Mouse (Mus musculus) v-Abl transformed pro-B cells (cell line): ENCODE data around the gene Tulp2.

Source experiments
- in situ Hi-C, 2 experiments: fragments of 400-800 bp; cut with MboI; formaldehyde crosslinking; loops; one replicate each; pipeline ENCODE4 v1.15.1; 2025; ENCODE audit not compliant: unreplicated experiment in 2 of 2

Gene Tulp2

DNA sequence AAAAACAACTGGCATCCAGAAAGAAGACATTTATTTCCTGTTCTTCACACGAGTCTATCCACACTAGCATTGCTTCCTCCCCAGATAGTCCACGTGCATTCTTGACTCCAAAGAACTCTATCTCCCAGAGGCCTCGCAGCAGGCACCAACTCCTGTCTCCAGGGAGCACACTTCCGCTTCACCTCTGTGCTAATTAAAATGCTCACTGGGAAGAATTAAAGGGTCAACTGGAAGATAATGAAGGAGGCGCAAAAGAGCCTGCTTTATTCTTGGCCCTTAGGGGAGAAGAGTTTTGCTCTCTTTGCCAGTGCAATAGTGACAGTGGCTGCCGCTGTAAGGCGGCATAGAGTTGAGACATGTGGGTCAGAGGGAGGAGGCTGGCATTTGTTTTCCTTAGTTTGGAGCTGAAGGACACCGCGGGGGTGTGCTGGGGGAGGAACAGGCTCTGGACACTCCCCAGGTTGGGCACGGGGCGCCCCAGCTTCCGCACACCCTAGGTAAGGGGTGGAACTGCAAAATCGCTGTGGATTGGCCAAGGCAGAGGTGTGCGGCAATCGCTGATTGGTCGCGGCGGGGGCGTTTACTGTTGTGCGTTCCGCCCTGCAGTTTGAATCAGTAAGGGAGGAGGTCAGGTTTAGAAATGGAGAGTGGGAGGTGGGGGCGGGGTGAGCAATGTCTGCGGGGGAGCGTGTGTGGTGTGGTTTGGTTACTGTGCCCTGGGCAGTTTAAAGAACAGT is 86.3 kb downstream of the Tulp2 start:
- in situ Hi-C loops = loop anchor here in 1 of 2 experiments (25.0 kb wide), 1 partner anchor 256 kb away; no protein-coding TSS in a partner anchor

DNA sequence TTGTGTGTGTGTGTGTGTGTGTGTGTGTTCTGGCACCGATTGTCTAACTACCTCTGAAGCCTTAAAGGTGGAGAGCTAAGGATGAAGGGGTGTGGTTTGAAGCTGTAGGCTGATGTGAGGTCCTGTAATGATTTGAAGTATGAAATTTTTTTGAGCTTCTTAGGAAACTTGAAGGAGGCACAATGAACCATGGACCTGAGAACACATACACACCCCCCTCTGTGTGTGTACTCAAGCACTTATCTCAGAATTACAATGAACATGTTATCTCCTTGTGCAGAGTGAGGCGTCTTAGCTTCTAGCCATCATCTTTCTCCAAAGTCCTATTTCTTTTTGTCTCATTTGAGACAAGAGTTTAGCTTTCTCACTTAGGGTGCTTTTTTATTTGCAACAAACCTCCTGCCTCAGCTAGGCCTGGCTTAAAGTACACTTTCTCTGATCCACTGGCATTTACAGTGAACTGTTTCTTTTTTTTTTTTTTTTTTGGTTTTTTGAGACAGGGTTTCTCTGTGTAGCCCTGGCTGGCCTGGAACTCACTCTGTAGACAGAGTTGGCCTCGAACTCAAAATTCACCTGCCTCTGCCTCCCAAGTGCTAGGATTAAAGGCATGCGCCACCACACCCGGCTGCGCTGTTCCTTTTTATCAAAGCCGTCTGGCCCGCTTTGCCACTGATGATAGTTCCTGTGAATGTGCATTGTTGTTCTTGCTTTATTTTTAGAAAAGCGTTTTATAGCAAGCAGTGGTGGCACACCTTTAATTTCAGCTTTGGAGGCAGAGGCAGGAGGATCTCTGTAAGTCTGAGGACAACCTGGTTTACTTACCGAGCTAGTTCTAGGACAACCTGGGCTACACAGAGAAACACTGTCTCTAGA is 87.2 kb downstream of the Tulp2 start:
- in situ Hi-C loops = loop anchor here in 1 of 2 experiments (25.0 kb wide), 1 partner anchor 257 kb away; no protein-coding TSS in a partner anchor

DNA sequence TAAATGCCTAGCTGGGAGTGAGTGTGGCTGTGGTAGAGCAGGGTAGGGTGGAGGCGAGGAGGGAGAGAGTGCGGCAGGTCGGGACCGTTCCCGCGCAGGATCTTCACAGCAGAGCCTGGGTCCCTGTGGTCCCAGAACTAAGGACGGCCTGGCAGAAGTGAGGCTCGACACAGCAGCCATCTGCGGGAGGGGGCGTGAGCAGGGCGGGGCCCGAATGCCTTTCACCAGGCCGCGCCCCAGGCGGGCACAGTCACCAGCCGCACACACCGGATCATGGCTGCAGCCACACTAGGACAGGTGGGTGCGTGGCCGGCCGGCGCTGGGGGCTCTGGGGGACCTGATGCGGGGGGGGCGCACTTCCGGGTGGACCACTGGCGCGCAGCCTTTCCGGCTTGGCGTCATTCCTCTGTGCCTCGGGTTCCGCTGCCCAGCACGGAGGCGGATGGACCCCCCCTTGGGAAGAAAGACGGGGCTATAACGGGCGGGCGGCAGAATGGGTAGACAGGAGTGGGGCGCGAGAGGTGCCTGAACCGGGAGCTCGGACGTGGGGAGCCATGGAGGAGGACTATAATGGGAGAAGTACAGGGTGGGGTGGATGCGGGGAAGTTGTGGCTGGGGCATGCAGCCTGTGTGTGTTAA is 88.5 kb downstream of the Tulp2 start, which contains the start of gene Bcat2:
Gene Bcat2, plus strand, starts transcription at position 51 of the 639 bp plus-strand sequence.
- in situ Hi-C loops = loop anchor here in 1 of 2 experiments (25.0 kb wide), 1 partner anchor 258 kb away; no protein-coding TSS in a partner anchor

DNA sequence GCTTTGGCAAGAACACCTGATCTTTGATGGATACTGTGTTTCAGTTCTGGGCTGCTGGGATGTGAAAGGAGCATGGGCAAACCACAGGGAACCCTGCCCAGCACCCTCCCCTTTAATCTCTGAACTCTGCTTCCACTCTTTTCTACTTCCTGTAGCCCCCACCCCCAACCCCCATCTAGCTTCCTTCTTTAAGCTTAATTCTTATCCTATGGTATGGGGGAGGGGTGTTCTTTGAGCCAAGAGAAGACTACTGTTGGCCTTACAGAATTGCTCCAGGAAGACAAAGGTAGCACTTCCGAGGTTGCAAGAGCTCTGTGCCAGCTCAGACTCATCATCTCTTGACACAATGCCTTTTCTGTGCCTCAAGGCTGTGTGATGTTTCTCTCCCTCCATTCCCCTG is 90.3 kb downstream of the Tulp2 start:
- in situ Hi-C loops = loop anchor here in 1 of 2 experiments (25.0 kb wide), 1 partner anchor 260 kb away; no protein-coding TSS in a partner anchor
